Mouse (Mus musculus): Measurements from ENCODE around the gene Olfr1346. TPM values are rescaled to one million over a fixed set of nuclear protein-coding genes. Genes with fewer than 3 reads are reported as not detected.
"Not testable (repeated sequence)": the region's sequence is repeated elsewhere in the genome, so short reads cannot be mapped to it uniquely, and the experiment has no call there.

The Olfr1346 gene
- not detected in 2 replicates for polyA plus RNA-seq (2014; fragmentation: Nextera tagmentation; extraction: Ambion mirVana)

GRCm38 (mm10) chr7:6466951-6467350, at the start of gene Olfr1346:
TSS of gene Olfr1346 (plus strand) at chr7:6467101.
- H3K27me3 ChIP-seq (ENCODE audit: control insufficient read depth, insufficient read depth, low read length), result no peaks in the 10 kb centered on the region
- no peak within 1 kb of the TSS for H3K4me3 ChIP-seq (replicated peaks; ENCODE audit: low read length)
- H3K36me3 ChIP-seq (replicated peaks; ENCODE audit: control insufficient read depth, insufficient read depth), result no peaks in the 10 kb centered on the region
- no peaks in the 10 kb centered on the region for H3K4me1 ChIP-seq (replicated peaks; ENCODE audit: control insufficient read depth, insufficient read depth, low read length)
- no peak within 1 kb of the TSS for H3K27ac ChIP-seq
- no peak within 1 kb of the TSS for H3K4me2 ChIP-seq (replicated peaks)
- H3K9me3 ChIP-seq (ENCODE audit: control insufficient read depth, low read length), result no peaks in the 10 kb centered on the region
- no peak for ATAC-seq (ENCODE audit: low FRiP score)
- no peak for DNase-seq (ENCODE audit: low spot score)
- no peak within 1 kb of the TSS for H3K9ac ChIP-seq

- H3K4me1 ChIP-seq (replicated peaks; ENCODE audit: control insufficient read depth, insufficient read depth, low read length), result no peaks in the 10 kb centered on the region
- H3K4me2 ChIP-seq (replicated peaks), result no peak overlapping the region
- ATAC-seq (ENCODE audit: low FRiP score), result no peak
- no peaks in the 10 kb centered on the region; the same call in 1 of the 2 replicates for H3K27me3 ChIP-seq (ENCODE audit: control insufficient read depth, insufficient read depth, low read length)
- no peak for DNase-seq (ENCODE audit: low spot score)
- H3K27ac ChIP-seq, result no peak overlapping the region
- no peaks in the 10 kb centered on the region for H3K36me3 ChIP-seq (replicated peaks; ENCODE audit: control insufficient read depth, insufficient read depth)
- WGBS, result 74% methylated on average over 6 of the region's 6 CpGs
- no peak overlapping the region for H3K9ac ChIP-seq
- no peak overlapping the region for H3K4me3 ChIP-seq (replicated peaks; ENCODE audit: low read length)
- no peaks in the 10 kb centered on the region for H3K9me3 ChIP-seq (ENCODE audit: control insufficient read depth, low read length)
Observed at GRCm38 (mm10) chr7:6419894-6420293, 47.0 kb upstream of the Olfr1346 start.

- no peak for ATAC-seq (ENCODE audit: low FRiP score)
- WGBS, result 90% methylated on average over 3 of the region's 3 CpGs
Observed at GRCm38 (mm10) chr7:6429381-6429780, 37.5 kb upstream of the Olfr1346 start.

DNA sequence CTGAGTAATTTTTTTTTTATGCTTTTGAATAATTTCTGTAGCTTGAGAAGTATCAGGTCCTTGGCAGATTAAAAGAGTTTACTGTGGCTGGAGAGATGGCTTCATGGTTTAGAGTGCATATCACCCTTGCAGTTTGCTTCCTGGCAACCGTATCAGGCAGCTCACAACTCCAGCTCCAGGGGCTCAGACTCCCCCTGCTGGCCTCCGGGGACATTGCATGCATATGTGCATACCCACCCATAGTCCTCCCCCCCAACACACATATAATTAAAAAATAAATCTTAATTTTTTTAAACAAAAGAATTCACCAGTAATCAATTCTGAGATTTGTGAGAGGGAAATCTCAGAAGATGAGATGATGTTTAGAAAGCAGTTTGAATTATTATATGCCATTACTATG, 36.6 kb upstream of the Olfr1346 start:
- DNase-seq (ENCODE audit: low spot score), result no peak
- no peak overlapping the region for H3K27ac ChIP-seq
- ATAC-seq (ENCODE audit: low FRiP score), result no peak
- 0 out of 2 replicates have a peak, but pooled peaks cover 3% of the 10 kb centered on the region for H3K36me3 ChIP-seq (replicated peaks; ENCODE audit: control insufficient read depth, insufficient read depth)
- no peaks in the 10 kb centered on the region for H3K27me3 ChIP-seq (ENCODE audit: control insufficient read depth, insufficient read depth, low read length)
- no peak overlapping the region for H3K9ac ChIP-seq
- 36% methylated on average over 2 of the region's 2 CpGs for WGBS
- H3K4me2 ChIP-seq (replicated peaks), result no peak overlapping the region
- peaks cover 10% of the 10 kb centered on the region for H3K9me3 ChIP-seq (ENCODE audit: control insufficient read depth, low read length)
- no peak overlapping the region for H3K4me3 ChIP-seq (replicated peaks; ENCODE audit: low read length)
- peaks cover 6% of the 10 kb centered on the region for H3K4me1 ChIP-seq (replicated peaks; ENCODE audit: control insufficient read depth, insufficient read depth, low read length)

More at GRCm38 (mm10) chr7:6429381-6429780, 37.5 kb upstream of the Olfr1346 start:
- Histone ChIP-seq H3K9ac (no peak overlapping the region), H3K27me3 (ENCODE audit: control insufficient read depth, insufficient read depth, low read length) (no peaks in the 10 kb centered on the region), H3K4me1 (replicated peaks; ENCODE audit: control insufficient read depth, insufficient read depth, low read length) (no peaks in the 10 kb centered on the region), H3K4me3 (replicated peaks; ENCODE audit: low read length) (no peak overlapping the region), H3K4me2 (replicated peaks) (no peak overlapping the region), H3K9me3 (ENCODE audit: control insufficient read depth, low read length) (peaks cover 10% of the 10 kb centered on the region), H3K27ac (no peak overlapping the region), H3K36me3 (replicated peaks; ENCODE audit: control insufficient read depth, insufficient read depth) (0 out of 2 replicates have a peak, but pooled peaks cover 3% of the 10 kb centered on the region)
- DNase-seq (ENCODE audit: low spot score), result no peak

DNA sequence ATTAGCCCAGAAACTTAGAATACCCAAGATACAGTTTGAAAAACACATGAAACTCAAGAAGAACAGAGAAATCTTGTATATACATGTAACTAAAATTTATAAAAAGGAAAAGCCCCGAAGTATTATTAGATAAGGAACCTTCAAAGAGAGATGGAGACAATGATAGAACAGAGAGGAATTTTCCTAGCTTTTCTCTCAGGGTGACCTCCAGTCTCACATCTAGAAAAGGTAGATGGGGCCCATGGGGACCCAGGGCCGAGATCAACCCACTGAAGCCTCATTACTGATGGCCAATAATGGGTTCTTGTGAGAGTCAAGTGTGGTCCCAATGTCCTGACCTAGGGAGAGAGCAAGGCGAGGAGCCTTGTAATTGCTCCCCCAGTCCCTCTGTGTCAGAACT, 28.5 kb upstream of the Olfr1346 start, which contains the start of gene Olfr1344:
Gene Olfr1344 (plus strand): TSS at position 301 of the 400 bp plus-strand sequence.
- 86% methylated on average over 3 of the region's 3 CpGs for WGBS

GRCm38 (mm10) chr7:6441173-6441572, 25.7 kb upstream of the Olfr1346 start:
- Histone ChIP-seq H3K9me3 (ENCODE audit: control insufficient read depth, low read length) (no peaks in the 10 kb centered on the region), H3K4me3 (replicated peaks; ENCODE audit: low read length) (no peak overlapping the region), H3K9ac (no peak overlapping the region), H3K4me1 (replicated peaks; ENCODE audit: control insufficient read depth, insufficient read depth, low read length) (no peaks in the 10 kb centered on the region), H3K27ac (no peak overlapping the region), H3K27me3 (ENCODE audit: control insufficient read depth, insufficient read depth, low read length) (no peaks in the 10 kb centered on the region), H3K36me3 (replicated peaks; ENCODE audit: control insufficient read depth, insufficient read depth) (no peaks in the 10 kb centered on the region), H3K4me2 (replicated peaks) (no peak overlapping the region)
- ATAC-seq (ENCODE audit: low FRiP score) (no peak), DNase-seq (ENCODE audit: low spot score) (no peak)
- WGBS, result 30% methylated on average over 2 of the region's 2 CpGs

More for the DNA sequence above, 28.5 kb upstream of the Olfr1346 start, which contains the start of gene Olfr1344:
- Histone ChIP-seq H3K9me3 (ENCODE audit: control insufficient read depth, low read length) (no peaks in the 10 kb centered on the region), H3K4me2 (replicated peaks) (no peak within 1 kb of the TSS), H3K4me3 (replicated peaks; ENCODE audit: low read length) (no peak within 1 kb of the TSS), H3K27ac (no peak within 1 kb of the TSS), H3K36me3 (replicated peaks; ENCODE audit: control insufficient read depth, insufficient read depth) (no peaks in the 10 kb centered on the region), H3K4me1 (replicated peaks; ENCODE audit: control insufficient read depth, insufficient read depth, low read length) (peaks cover 12% of the 10 kb centered on the region), H3K27me3 (ENCODE audit: control insufficient read depth, insufficient read depth, low read length) (no peaks in the 10 kb centered on the region), H3K9ac (no peak within 1 kb of the TSS)
- no peak for ATAC-seq (ENCODE audit: low FRiP score)
- no peak for DNase-seq (ENCODE audit: low spot score)

GRCm38 (mm10) chr7:6447771-6448170, 19.1 kb upstream of the Olfr1346 start:
- Histone ChIP-seq H3K4me3 (replicated peaks; ENCODE audit: low read length) (no peak overlapping the region), H3K27ac (no peak overlapping the region), H3K36me3 (replicated peaks; ENCODE audit: control insufficient read depth, insufficient read depth) (no peaks in the 10 kb centered on the region), H3K9ac (no peak overlapping the region), H3K9me3 (ENCODE audit: control insufficient read depth, low read length) (no peaks in the 10 kb centered on the region), H3K4me1 (replicated peaks; ENCODE audit: control insufficient read depth, insufficient read depth, low read length) (no peaks in the 10 kb centered on the region), H3K4me2 (replicated peaks) (no peak overlapping the region), H3K27me3 (ENCODE audit: control insufficient read depth, insufficient read depth, low read length) (no peaks in the 10 kb centered on the region)
- WGBS, result 87% methylated on average over 5 of the region's 5 CpGs
- ATAC-seq (ENCODE audit: low FRiP score) (no peak), DNase-seq (ENCODE audit: low spot score) (no peak)

- no peak within 1 kb of the TSS for H3K27ac ChIP-seq
- no peak for ATAC-seq (ENCODE audit: low FRiP score)
- H3K4me2 ChIP-seq (replicated peaks), result no peak within 1 kb of the TSS
- DNase-seq (ENCODE audit: low spot score), result no peak
- H3K27me3 ChIP-seq (ENCODE audit: control insufficient read depth, insufficient read depth, low read length), result no peaks in the 10 kb centered on the region
- no peak within 1 kb of the TSS for H3K9ac ChIP-seq
- no peak within 1 kb of the TSS for H3K4me3 ChIP-seq (replicated peaks; ENCODE audit: low read length)
- no peaks in the 10 kb centered on the region for H3K4me1 ChIP-seq (replicated peaks; ENCODE audit: control insufficient read depth, insufficient read depth, low read length)
- no peaks in the 10 kb centered on the region for H3K9me3 ChIP-seq (ENCODE audit: control insufficient read depth, low read length)
- no peaks in the 10 kb centered on the region for H3K36me3 ChIP-seq (replicated peaks; ENCODE audit: control insufficient read depth, insufficient read depth)
Observed at GRCm38 (mm10) chr7:6455868-6456267, 11.0 kb upstream of the Olfr1346 start, which contains the start of gene Olfr1336. TSS of gene Olfr1336 (plus strand) at chr7:6456168.

DNA sequence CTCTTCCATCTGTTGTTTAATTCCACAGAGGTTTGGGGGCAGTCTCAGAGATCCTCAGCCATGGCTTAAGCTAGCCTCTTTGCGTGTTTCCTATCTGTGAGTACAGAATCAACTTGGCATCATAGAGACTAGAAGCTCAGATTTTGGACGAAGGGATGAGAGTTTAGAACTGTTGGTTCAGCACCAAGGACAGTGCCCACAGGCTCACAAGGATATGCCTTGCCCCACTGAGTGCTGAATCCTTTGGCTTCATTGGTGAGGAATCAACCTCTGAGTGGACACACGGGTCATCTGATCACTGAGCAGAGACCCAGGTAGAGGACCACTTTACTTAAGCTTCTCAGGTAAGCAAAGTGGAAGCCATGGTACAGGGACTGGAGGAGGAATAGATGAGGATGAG, 10.5 kb upstream of the Olfr1346 start:
- H3K27ac ChIP-seq, result no peak overlapping the region
- ATAC-seq (ENCODE audit: low FRiP score) (no peak), DNase-seq (ENCODE audit: low spot score) (no peak)
- H3K4me2 ChIP-seq (replicated peaks), result no peak overlapping the region
- H3K9ac ChIP-seq, result no peak overlapping the region
- H3K36me3 ChIP-seq (replicated peaks; ENCODE audit: control insufficient read depth, insufficient read depth), result no peaks in the 10 kb centered on the region
- no peaks in the 10 kb centered on the region for H3K9me3 ChIP-seq (ENCODE audit: control insufficient read depth, low read length)
- 48% methylated on average over 3 of the region's 3 CpGs for WGBS
- no peaks in the 10 kb centered on the region for H3K4me1 ChIP-seq (replicated peaks; ENCODE audit: control insufficient read depth, insufficient read depth, low read length)
- H3K4me3 ChIP-seq (replicated peaks; ENCODE audit: low read length), result no peak overlapping the region
- no peaks in the 10 kb centered on the region for H3K27me3 ChIP-seq (ENCODE audit: control insufficient read depth, insufficient read depth, low read length)

DNA sequence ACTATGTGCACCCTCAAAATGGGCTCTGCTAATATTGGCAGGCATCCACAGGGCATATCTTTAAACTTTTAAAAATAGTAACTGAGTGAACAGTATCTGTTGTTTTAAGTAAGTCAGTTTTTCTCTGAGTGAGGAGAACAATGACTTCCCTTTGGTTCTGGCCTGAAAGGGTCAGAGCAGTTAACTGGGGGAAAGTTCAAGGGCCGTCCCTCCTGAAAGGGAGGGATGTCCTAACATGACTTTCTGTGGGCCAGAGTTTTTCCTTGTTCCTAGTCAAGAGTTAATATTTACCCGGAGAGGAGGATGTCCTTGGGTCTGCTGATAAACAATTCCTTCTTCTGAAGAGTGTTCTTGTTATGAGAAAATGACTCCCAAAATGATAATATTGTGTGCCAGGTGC, 10.7 kb downstream of the Olfr1346 start:
- WGBS, result 71% methylated on average over 2 of the region's 2 CpGs
- not testable (repeated sequence) for H3K4me3 ChIP-seq (replicated peaks; ENCODE audit: low read length); H3K36me3 ChIP-seq (replicated peaks; ENCODE audit: control insufficient read depth, insufficient read depth); ATAC-seq (ENCODE audit: low FRiP score); H3K9me3 ChIP-seq (ENCODE audit: control insufficient read depth, low read length); H3K4me1 ChIP-seq (replicated peaks; ENCODE audit: control insufficient read depth, insufficient read depth, low read length); DNase-seq (ENCODE audit: low spot score); H3K27me3 ChIP-seq (ENCODE audit: control insufficient read depth, insufficient read depth, low read length); H3K4me2 ChIP-seq (replicated peaks); H3K9ac ChIP-seq; H3K27ac ChIP-seq
